Mouse (Mus musculus) kidney, postnatal 4 days (tissue): Measurements from ENCODE around the gene Clca2.

Experiments used
- DNase-seq, 2 experiments: peaks; one replicate each; pipeline ENCODE4 v3.0.0; 2021; ENCODE audit warnings: mixed read lengths in 2 of 2

Gene Clca2

DNA sequence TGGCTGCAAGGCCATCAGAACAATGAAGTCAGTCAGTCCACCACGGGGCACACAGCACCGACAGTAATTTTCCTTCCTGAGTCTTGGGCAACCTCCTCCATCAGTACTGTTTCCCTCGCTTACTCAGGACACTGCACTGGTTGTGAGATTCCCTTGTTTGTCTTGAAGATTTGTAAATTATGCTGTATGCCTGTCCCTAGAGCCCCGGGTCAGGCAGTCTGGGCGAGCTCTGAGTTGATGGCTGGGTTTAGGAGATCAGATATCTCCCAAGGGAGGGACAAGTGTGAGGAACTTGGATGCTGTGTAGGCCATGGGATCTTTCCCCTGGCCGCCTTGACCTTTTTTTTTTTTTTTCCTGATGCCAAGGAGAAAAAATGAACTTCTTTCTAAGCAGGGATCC is at the start of gene Clca2:
Gene Clca2 (minus strand): TSS at position 153 of the 400 bp plus-strand sequence.
- no peak for DNase-seq

GRCm38 (mm10) chr3:145147952-145148351 is 48.7 kb upstream of the Clca2 start:
- DNase-seq: no peak

GRCm38 (mm10) chr3:145147483-145147882 is 48.2 kb upstream of the Clca2 start:
- DNase-seq: peak; percentile 26 to 27

DNA sequence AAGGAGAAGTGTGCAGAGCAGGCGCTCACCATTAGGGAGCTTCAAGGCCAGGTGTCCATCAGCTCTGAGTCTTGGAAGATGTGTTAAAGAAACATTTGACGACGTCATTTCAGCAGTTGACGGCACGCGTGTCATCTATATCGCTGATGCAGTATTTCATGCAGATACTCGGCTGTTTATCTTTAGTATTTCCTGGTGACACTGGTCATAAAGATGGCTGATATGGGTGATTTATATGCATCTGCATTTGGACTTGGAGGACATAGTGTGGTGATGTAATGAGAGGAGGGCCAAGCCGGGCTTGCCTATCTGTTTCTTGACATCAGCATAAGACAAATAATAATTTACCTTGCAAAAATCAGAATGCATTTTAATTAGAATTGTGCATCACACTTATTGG is 47.6 kb upstream of the Clca2 start:
- DNase-seq: no peak

DNA sequence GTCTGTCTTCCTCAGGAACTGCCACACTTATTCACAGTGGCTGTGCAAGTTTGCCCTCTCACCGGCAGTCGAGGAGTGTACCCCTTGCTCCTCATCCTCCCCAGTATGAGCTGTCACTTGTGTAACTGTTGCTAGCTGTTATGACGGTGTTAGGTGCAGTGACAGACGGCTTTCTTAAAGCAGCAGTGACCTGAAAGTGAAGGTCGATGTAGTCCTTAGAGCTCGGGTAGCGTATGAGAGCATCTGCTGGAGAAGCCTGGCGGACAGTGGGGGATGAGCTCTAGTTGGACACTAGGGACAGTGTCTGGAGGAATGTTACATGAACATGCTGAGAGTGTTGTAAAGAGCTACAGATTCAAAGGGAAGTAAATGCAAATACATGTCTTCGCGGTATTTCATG is 44.6 kb upstream of the Clca2 start:
- DNase-seq: no peak

DNA sequence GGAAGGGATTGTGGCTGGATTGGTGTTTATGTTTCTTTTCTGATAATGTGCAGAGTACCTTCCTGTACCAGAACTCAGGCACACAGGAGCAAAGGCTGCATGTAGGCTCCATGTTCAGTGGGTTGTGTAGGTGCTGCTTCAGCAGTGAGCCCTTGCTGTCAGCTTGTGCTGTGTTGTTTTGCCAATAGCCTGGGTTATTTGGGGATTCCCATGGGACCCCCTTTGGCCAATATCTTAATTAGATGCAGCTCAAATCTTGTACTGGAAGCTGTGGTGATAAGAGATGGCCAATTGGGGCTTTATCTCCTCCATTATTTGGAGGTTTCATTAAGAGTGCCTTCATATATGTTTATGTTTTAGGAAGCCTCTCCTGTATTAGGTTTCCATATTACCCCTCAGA is 43.7 kb upstream of the Clca2 start:
- no peak for DNase-seq

DNA sequence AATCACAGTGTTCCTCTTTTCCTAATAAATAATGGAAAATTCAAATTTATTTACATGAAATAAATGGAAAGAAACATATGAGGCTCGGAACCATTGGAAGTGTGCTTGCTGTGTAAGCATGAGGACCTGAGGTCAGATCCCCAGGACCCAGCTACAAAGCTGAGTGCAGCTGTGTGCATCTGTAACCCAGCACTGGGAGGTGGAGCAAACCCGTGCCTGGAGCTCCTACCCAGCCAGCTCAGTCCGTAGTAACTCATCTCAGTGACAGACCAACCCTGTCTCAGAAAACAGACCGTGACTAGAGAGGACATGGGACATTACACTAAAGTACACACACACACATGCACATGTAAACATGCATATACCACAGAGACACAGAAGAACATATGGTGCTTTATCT is 41.0 kb upstream of the Clca2 start:
- no peak for DNase-seq

GRCm38 (mm10) chr3:145131210-145131868 is 32.1 kb upstream of the Clca2 start:
- peak; percentile 67 to 72 for DNase-seq

DNA sequence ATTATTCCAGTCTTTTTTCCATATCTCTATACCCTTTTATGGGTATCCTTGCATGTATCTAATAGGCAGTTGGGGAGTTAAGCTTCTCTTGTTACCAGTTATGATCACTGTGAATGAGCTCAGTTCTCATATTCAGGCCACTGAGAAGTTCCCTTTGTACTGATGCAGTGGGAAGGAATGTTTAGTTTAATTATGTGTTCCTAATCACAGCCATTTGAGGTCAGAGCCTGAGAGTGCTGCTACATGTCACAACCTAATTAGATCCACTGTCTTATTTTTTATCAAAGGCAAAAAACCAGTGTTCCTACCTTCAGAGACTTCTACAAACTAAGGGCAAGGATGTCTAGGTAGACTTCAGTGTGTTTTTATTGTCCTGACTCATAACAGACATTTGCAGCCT is 30.1 kb upstream of the Clca2 start:
- DNase-seq: no peak

DNA sequence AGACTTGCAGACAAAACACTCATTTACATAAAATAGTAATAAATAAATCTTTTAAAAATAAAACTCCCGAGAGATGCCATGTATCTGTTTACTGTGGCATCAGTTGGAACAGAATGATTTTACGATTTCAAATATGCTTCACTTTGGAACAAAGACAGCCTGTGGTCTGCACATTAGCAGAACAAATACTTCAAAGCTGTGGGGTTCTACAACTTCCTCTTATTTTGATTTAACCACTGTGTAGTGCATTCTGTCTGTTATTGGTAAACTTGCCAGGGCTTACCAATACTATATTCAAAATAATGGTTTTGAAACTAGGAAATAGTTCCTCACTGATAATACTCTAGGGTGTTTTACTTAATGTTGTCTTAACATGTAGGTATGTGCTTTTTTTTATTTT is 27.4 kb upstream of the Clca2 start:
- no peak for DNase-seq

DNA sequence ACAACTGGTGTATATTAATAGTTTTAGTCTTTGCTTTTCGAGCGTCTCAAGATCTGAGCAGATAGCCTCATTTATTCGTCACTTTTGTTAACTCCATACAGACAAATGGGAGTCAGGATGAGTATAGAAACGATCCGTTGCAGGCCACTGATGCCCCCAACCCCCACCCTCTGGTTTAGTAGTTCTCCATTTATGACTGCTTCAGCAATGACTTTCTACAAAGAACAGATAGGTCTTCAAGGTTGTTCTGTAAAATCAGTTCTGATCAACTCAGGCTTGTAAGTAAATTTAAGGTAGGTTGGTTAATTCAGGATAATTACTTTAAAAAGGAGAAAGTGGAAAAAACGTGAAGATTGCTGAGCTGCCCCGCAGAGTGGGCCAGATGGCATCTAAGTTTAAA is 20.2 kb upstream of the Clca2 start:
- peak in 1 of 2 experiments; percentile 10 for DNase-seq

GRCm38 (mm10) chr3:145119002-145119358 is 19.7 kb upstream of the Clca2 start:
- DNase-seq: no peak

DNA sequence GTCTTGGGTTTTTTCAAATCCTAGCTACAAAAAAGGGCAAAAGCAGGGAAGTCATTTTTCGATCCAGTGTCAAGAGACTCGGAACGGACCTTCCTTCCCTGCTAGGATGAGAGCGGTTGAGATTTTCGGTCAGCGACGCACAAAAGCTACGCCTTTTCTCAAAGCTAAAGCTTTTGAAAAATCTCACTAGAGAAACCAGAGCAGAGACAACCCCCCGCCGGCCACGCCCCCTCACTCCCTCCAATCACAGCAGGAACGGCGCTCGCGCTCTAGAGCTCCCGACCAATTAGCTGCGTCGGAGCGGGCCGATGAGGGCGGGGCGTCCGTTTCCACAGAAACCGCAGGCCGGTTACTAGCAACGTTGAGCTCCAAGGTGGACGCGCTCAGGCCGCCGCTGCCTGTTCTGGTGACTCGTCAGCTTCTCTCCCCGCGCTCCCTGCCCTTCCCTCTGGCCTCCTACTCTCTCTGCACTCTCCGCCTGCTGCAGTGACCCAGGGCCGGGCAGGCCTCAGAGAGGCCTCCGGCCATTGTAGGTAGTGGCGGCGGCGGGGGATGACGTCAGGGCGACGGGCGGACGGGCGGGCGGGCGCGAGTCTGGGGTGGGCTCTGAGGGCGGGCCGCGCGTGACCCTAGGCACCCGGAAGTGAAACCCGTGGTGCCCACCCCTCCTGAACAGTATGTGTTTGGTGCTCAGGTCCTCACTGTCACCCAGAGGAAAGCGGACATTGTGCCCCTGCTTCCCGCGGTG is 19.2 kb upstream of the Clca2 start, which contains the start of gene Odf2l:
Gene Odf2l (plus strand): TSS at position 335 of the 748 bp plus-strand sequence.
- peak; percentile 99 for DNase-seq

DNA sequence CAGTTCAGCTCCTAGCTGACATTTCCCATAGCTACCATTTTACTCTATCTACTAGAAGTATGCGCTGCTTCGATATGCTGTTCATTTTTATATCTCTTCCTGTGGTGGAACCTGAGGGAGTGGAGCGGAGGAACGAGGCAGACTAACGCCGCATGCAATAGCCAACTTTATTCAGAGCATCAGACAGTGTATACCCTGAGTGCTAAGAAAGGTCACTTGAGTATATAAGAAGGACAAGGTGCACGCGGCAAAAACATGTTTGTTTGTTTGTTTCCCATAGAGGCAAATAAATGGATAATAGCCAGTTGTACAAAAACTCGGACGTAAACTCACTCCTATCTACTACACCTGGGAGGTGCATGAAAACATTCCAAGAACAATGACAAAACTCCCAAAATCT is 18.4 kb upstream of the Clca2 start:
- DNase-seq: no peak

DNA sequence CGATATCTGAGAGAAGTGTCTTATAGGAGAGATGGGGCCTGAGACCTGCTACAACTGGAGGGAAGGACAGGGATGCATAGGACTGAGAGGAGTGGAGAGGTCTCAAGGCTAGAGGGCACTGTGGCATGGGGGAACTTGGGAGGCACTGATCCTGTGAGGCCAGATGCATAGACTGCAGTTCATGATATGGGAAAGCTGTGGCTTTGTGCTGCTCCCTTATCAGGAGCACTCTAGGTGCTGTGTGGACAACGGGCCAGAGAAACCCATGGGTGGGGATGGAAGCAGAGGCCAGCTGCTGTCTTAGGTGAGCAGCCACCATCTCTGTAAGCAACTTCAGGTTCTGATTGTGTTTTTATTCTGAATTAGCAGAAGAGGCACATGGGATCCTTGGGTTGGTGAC is 15.9 kb upstream of the Clca2 start:
- DNase-seq: no peak

DNA sequence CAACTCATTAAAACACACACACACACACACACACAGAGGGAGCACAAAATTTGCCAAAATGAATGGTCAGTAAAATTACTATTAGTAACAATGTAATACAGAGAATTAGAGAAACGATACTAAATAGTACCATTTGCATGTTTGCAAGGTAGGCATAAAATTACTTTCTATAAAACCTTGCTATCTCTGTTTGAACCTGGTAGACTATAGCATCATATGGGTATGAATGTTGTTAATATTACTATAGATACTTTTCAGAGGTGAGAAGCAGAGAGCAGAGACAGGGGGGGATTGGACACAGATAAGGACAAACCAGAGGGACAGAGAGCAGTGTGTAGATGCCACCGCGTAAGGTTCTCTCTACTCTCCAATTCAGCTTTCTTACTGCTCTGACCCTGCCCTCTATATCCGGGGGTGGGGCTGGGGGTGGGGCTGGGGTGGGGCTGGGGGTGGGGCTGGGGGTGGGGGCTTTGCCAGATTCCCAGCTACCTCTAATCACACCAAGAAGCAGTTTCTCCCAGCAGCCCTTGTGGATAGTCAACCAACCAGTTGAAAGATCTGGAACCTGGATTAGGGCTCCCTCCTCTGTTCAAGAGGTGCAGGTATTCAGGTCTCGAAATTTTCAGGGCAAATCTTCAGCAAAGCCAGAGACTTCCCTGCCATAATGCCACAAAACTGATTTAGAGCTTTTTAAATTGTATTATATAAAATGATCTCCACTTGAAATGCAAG is 6.7 kb upstream of the Clca2 start:
- DNase-seq: no peak

- peak; percentile 12 to 18 for DNase-seq
Observed at GRCm38 (mm10) chr3:145105076-145105772, 6.0 kb upstream of the Clca2 start.

DNA sequence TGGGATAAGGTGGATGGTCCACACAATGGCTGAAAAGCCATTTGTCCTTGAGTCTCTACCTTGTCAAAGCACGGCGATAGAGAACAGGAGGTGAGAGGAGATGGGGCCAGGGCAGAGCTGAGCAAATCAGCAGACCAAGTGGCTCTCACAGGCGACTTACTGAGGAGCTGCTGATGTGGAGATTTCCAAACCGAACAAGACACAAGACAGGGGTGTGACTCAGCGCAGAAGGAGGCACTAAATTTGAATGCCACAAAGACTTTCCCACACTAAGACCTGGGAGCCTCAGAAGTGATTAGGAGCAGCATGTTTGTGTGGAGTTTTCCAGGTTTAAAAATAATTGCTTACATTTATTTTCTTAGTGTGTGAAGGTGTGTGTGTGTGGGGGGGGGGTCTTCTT is 4.5 kb upstream of the Clca2 start:
- no peak for DNase-seq

DNA sequence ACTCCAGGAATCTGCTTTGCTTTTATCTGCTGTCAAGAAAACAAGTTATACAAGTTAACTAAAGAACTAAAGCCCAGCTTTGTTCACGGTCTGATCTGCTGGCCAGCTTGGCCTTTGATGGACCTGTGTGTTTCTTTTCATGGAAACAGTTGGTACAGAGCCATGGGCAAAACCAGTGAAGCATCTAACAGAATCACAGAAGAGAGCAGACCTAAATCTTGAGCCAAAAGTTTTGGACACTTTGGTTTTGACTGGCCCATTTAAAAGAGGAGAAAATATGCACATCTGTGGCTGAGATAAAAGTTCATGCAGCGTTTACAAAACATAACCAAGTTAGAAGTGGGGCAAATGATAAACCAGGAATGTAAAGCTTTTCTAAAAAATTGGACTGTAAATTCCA is 4.1 kb upstream of the Clca2 start:
- DNase-seq: no peak

DNA sequence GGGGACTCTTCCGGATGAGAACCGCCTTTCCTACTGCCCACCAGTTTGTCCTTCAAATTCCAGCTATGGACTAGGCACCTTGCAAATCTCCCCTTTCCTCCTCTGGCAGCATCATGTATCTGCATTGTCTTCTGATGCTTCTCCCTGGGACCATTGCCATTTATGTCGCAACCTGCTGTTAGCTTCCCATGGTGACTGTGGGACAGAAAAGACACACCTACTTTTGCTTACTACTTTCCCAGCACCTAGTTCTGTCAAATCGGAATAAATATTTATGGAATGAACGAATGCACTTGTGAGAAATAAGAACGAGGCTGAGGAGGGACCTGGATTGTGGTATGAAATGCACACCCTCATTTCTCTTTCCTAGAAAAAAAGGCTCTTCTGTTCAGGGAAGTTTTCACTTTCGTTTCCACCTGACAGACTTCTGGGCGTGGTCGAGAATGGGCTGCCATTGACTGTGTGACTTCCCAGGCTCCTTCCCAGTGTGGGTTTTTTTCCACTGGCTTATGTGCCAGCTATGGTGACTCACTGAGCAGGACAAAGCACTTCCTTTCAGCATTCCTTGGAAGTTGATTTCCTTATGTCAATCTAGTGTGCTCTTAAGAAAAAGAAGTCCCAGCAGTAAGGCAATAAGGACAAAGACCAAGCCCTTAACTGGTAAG is 2.8 kb upstream of the Clca2 start:
- peak in 1 of 2 experiments; percentile 43 for DNase-seq

GRCm38 (mm10) chr3:145087857-145088598 is 11.2 kb downstream of the Clca2 start:
- no peak for DNase-seq

DNA sequence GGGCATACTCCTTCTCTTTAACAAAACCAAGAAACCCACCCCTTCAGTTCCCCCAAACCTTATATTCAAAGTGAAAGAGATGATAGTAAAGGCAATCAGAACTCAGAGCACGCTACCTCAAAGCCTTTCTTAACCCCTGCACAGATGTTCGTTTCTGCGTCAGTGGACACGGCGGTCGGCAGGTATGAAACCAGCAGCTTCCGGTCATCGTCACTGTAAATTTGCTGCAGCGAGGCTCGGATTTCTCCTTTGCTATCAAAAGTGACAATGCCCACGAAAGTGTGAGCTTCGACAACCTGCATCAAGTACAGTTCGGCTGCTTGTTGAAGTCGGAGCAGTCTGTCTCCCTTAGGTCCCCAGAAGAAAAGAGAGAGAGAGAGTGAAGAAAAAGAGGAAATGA is 13.1 kb downstream of the Clca2 start:
- no peak for DNase-seq
